Mouse (Mus musculus) liver, adult 2 months (tissue): Measurements from ENCODE around the gene Clcnka.
A peak's percentile ranks its signal among the peaks of the same experiment; 100 is the strongest.

Experiments used
- CTCF ChIP-seq: fragments of 200-500 bp; IDR thresholded peaks from 2 replicates; pipeline ENCODE4 v1.5.1; 2011; ENCODE audit warnings: low read depth, low read length, control low read depth
- POLR2A ChIP-seq: fragments of 200-500 bp; IDR thresholded peaks from 2 replicates; pipeline ENCODE4 v1.6.1; 2011; ENCODE audit warnings: low read length, control low read depth; ENCODE audit not compliant: insufficient read depth; ENCODE audit errors: extremely low read depth

GRCm38 (mm10) chr4:141360846-141361245 lies 37.7 kb downstream of the Clcnka start:
- TF ChIP-seq CTCF (peak; percentile 28; the same call in 1 of the 2 replicates), POLR2A (no peak)
